Mouse (Mus musculus): ENCODE measurements around the gene Mt3.

Mt3 gene

GRCm38 (mm10) chr8:94183117-94183516 is 30.7 kb downstream of the Mt3 start:
- intact Hi-C loops (cut with DNase I), result no loop called here

GRCm38 (mm10) chr8:94184357-94184843 is 32.0 kb downstream of the Mt3 start:
- intact Hi-C loops (cut with DNase I), result no loop called here

DNA sequence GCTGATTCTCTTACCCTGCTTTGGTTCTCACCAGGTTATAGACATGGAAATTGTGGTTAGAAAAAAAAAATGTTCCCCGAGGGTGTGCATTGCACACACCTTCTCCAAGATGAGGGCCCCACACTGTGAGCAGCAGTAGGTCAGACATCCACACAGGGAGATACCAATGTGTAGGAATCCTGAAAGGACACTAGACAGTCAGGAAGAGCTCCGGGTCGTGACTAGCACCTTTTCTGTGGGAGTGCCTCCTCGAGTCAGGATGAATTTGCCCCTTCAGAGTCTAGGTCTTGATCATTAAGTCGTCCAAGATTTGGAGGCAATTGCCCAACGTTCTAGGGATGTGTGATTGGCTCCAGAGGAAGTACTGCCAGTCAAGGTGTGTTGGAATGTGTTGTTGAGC is 33.4 kb downstream of the Mt3 start:
- intact Hi-C loops (cut with DNase I), result no loop called here

DNA sequence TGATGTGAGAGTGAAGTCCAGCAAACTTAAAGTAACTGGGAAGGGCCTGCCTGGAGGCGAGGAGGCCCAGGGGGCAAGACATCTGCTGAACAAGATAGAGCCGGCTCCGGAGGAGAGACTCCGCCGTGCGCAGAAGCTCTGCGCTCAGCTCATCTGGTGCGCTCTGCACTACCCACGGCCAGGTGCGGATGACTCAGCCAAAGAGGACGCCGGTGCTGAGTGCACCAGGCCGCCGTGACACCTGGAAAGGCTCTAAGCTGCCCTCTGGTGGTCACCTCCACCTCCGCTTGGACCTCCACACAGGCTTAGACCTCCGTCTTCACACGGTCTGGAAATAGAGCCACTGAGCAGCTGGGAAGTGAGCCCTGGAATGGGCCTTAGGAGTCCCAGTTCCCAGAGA is 34.1 kb downstream of the Mt3 start:
- intact Hi-C loops (cut with DNase I), result no loop called here

DNA sequence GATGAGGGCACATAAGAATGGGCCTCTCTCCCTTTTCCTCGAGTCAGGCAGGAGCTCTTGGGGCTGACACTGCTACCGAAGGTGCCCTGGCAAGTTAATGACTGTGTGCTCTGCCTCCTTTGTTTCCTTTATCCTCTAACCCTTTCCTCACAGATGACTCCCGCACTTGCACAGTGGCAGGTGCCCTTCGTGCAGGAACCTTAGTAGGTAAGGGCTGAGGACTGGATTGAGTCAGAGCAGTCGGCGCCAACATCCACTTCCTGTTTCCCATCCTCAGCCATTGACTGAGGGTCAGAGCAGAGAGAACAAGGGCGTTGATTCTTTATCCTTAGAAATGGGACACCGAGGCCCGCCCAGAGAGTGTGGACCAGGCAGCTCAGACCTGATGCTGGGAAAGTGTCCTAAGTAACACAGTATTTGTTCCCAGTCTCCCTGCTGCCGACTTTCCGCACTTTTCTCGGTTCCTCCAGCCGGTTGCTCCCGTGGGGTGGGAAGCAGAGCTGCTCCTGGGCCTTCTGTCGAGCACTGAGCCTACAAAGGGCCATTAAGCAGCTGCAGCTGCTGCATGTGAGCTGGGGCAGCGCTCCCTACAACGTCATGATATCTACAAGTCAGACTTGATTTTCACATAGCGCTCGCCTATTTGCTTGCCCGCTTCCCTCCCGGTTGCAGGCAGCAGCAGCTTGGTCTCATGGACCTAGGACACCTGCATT is 35.0 kb downstream of the Mt3 start:
- intact Hi-C loops (cut with DNase I), result no loop called here

- intact Hi-C loops (cut with DNase I), result loop anchor here (5.0 to 10.0 kb wide), 3 partner anchors 82 to 595 kb away; partner anchors contain the start of genes Nudt21 and Ogfod1
Measured at GRCm38 (mm10) chr8:94189275-94190031, 37.0 kb downstream of the Mt3 start.

- intact Hi-C loops (cut with DNase I), result loop anchor here (5.0 to 10.0 kb wide), 3 partner anchors 84 to 596 kb away; partner anchors contain the start of genes Nudt21 and Ogfod1
Measured at GRCm38 (mm10) chr8:94191101-94191691, 38.8 kb downstream of the Mt3 start.

GRCm38 (mm10) chr8:94192926-94193325 is 40.5 kb downstream of the Mt3 start:
- intact Hi-C loops (cut with DNase I), result loop anchor here (5.0 to 10.0 kb wide), 3 partner anchors 86 to 598 kb away; partner anchors contain the start of genes Nudt21 and Ogfod1

- intact Hi-C loops (cut with DNase I), result loop anchor here (5.0 to 10.0 kb wide), 3 partner anchors 87 to 600 kb away; partner anchors contain the start of genes Nudt21 and Ogfod1
Measured at GRCm38 (mm10) chr8:94194591-94195223, 42.3 kb downstream of the Mt3 start.

DNA sequence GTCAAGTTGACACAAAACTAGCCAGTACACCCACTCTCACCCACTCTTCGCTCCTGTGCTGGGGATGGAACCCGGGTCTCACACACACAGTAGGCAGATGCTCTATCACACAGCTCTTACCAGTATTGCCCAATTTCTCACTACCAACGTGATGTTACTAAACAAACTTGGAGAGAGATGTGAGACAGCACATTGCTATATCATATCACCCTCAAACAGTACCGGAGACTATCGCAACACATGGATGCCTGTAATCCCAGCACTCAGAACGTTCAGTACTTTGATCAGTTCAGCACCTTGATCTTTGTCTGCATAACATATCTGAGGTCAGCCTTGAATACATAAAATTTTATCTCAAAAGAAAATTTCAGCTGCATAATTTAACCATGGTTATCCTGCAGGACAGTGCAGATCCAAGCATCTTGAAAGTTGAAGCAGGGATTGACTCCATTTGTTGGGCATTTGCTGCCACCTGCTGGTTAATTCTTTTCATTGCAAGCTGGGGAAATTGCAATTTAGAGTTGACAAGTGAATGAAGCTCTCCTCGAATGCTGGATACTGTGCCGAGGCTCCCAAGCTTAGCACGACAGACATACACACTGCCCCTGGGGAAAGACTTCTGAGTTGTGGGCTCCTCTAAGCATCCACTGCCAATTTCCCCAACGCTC is 46.9 kb downstream of the Mt3 start:
- intact Hi-C loops (cut with DNase I), result loop anchor here (2.0 to 10.0 kb wide), 3 partner anchors 33 to 605 kb away; partner anchors contain the start of genes Nudt21 and Ogfod1
